Mouse (Mus musculus) liver, adult 2 months (tissue): ENCODE measurements at regions not wholly inside any gene's neighbourhood (a gene's known extent, or its start where the extent isn't known, plus 50 kb on each side); places are given as distances from the start of the nearest gene placed in this dataset.
"Not testable (repeated sequence)": the region's sequence is repeated elsewhere in the genome, so short reads cannot be mapped to it uniquely, and the experiment has no call there.

ENCODE experiments used
- DNase-seq: peaks from one replicate; pipeline ENCODE4 v3.0.0-alpha.2; 2011; ENCODE audit warnings: low read depth, low spot score; ENCODE audit errors: extremely low read depth
- H3K27ac ChIP-seq: fragments of 200-500 bp; replicated peaks from 2 replicates; pipeline ENCODE4 v1.5.1; 2012; ENCODE audit warnings: low read depth, mild to moderate bottlenecking, control low read depth, inconsistent platforms, low read length; ENCODE audit not compliant: insufficient read depth
- H3K27me3 ChIP-seq: fragments of 200-500 bp; 2 replicates; pipeline ENCODE4 v1.6.1; 2012; ENCODE audit warnings: mild to moderate bottlenecking, moderate library complexity, low read length, inconsistent platforms; ENCODE audit not compliant: control insufficient read depth, insufficient read depth
- H3K36me3 ChIP-seq: fragments of 200-500 bp; 2 replicates; pipeline ENCODE4 v1.6.1; 2012; ENCODE audit warnings: low read length, inconsistent platforms; ENCODE audit not compliant: control insufficient read depth, insufficient read depth
- H3K4me1 ChIP-seq: fragments of 200-500 bp; 2 replicates; pipeline ENCODE4 v1.6.1; 2011; ENCODE audit warnings: low read length; ENCODE audit not compliant: control insufficient read depth, insufficient read depth
- H3K4me3 ChIP-seq: fragments of 200-500 bp; 2 replicates; pipeline ENCODE4 v1.5.1; 2011; ENCODE audit warnings: low read depth, mild to moderate bottlenecking, control low read depth, low read length, moderate library complexity; ENCODE audit not compliant: insufficient read depth
- H3K79me2 ChIP-seq: fragments of 200-500 bp; 2 replicates; pipeline ENCODE4 v1.6.1; 2012; ENCODE audit warnings: inconsistent platforms, mild to moderate bottlenecking, low read length, moderate library complexity; ENCODE audit not compliant: control insufficient read depth, insufficient read depth
- H3K9ac ChIP-seq: fragments of 200-500 bp; 2 replicates; pipeline ENCODE4 v1.6.1; 2012; ENCODE audit warnings: low read depth, mild to moderate bottlenecking, control low read depth, inconsistent platforms, low read length
- CTCF ChIP-seq: fragments of 200-500 bp; IDR thresholded peaks from 2 replicates; pipeline ENCODE4 v1.5.1; 2011; ENCODE audit warnings: low read depth, low read length, control low read depth
- POLR2A ChIP-seq: fragments of 200-500 bp; IDR thresholded peaks from 2 replicates; pipeline ENCODE4 v1.6.1; 2011; ENCODE audit warnings: low read length, control low read depth; ENCODE audit not compliant: insufficient read depth; ENCODE audit errors: extremely low read depth
- WGBS: fragments of 180-500 bp; shearing (Covaris S2); methylation state at CpG from one replicate; pipeline ENCODE4 v1.1.7; 2018; 5-methylcytosine and 5-hydroxymethylcytosine counted together

- 66% methylated on average over 2 of the region's 2 CpGs for WGBS
These were observed 88.3 kb upstream of the Tmem28 start for GRCm38 (mm10) chrX:99732526-99732925.

DNA sequence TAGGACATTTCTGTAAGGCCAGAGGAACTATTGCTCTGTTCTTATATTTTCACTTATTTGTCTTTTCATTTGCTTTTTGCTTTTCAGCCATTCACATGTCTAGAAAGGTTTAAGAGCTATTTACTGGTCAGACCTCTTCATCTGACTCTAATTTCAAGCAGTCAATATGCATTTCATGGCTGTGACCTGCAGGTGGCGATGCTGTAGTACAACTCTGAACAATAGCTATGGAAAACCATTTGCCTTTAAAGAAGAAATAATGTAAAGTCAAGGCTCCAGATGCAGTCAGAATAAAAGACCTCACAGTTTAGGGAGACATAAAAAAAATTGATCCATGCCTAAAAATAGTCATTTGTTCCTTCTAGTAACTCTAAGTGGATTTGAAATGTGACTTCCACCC, 95.7 kb upstream of the Tmem28 start:
- Histone ChIP-seq H3K27ac (no peak overlapping the region), H3K27me3 (no peaks in the 10 kb centered on the region), H3K4me1 (no peaks in the 10 kb centered on the region), H3K4me3 (no peak overlapping the region), H3K79me2 (no peaks in the 10 kb centered on the region), H3K36me3 (no peaks in the 10 kb centered on the region), H3K9ac (no peak overlapping the region)
- DNase-seq, result peak; percentile 6
- 6% methylated on average over 1 of the region's 1 CpGs for WGBS
- TF ChIP-seq CTCF (no peak), POLR2A (no peak)

More at GRCm38 (mm10) chrX:99732526-99732925, 88.3 kb upstream of the Tmem28 start:
- Histone ChIP-seq H3K27me3 (no peaks in the 10 kb centered on the region), H3K79me2 (no peaks in the 10 kb centered on the region), H3K27ac (no peak overlapping the region), H3K4me3 (no peak overlapping the region), H3K4me1 (no peaks in the 10 kb centered on the region), H3K9ac (no peak overlapping the region), H3K36me3 (no peaks in the 10 kb centered on the region)
- no peak for TF ChIP-seq CTCF
- no peak for TF ChIP-seq POLR2A
- no peak for DNase-seq

DNA sequence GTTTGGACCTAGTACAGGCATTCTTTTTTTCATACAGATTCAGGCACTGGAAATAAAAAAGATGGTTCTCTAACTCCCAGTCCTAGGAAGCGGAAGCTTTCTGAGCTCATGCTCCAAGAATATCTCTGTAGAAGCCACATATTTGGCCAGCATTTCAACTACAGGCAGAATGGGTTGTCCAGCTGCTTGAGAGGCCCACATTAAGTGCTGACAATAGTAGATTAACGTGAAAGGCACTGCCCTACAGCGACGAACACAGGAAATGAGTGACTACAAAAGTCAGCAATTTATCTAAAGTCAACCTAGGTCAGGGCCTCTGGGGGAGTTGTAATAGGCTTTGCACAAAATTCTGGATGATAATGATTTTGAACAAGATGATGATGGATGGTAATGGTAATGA, 125.5 kb upstream of the Tmem28 start:
- Histone ChIP-seq H3K9ac (no peak overlapping the region), H3K4me3 (no peak overlapping the region), H3K36me3 (no peaks in the 10 kb centered on the region), H3K4me1 (no peaks in the 10 kb centered on the region), H3K27me3 (no peaks in the 10 kb centered on the region), H3K27ac (no peak overlapping the region), H3K79me2 (no peaks in the 10 kb centered on the region)
- WGBS, result 56% methylated on average over 4 of the region's 4 CpGs
- TF ChIP-seq POLR2A (no peak), CTCF (no peak)
- peak; percentile 34 for DNase-seq

GRCm38 (mm10) chrX:99690971-99691370, 129.8 kb upstream of the Tmem28 start:
- Histone ChIP-seq H3K27me3 (no peaks in the 10 kb centered on the region), H3K4me3 (no peak overlapping the region), H3K27ac (no peak overlapping the region), H3K79me2 (no peaks in the 10 kb centered on the region), H3K4me1 (no peaks in the 10 kb centered on the region), H3K9ac (no peak overlapping the region), H3K36me3 (no peaks in the 10 kb centered on the region)
- 30% methylated on average over 4 of the region's 4 CpGs for WGBS
- no peak for DNase-seq
- TF ChIP-seq POLR2A, result no peak
- no peak for TF ChIP-seq CTCF

DNA sequence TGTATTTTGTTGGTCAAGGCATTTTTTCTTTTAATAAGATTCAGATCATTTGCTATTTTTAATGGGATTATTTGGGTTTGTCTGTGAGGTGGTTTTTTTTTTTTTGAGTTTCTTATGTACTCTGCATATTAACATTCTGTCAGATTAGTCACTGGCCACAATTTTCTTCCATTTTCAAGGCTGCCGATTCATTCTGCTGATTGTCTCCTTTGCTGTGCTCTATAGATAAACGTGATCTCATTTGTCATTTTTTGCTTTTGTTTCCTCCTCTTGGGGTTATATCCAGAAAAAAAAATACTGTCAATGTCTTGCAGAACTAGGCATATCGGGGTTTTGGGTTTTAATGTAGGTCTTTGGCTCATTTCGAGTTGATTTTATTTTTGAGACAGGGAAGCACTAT, 131.1 kb upstream of the Tmem28 start:
- H3K4me3 ChIP-seq, result no peak overlapping the region
- H3K27ac ChIP-seq, result no peak overlapping the region
- TF ChIP-seq POLR2A, result no peak
- TF ChIP-seq CTCF, result no peak
- no peaks in the 10 kb centered on the region for H3K4me1 ChIP-seq
- no peaks in the 10 kb centered on the region for H3K36me3 ChIP-seq
- no peak overlapping the region for H3K9ac ChIP-seq
- no peak for DNase-seq
- 82% methylated on average over 4 of the region's 4 CpGs for WGBS
- no peaks in the 10 kb centered on the region for H3K79me2 ChIP-seq
- H3K27me3 ChIP-seq, result no peaks in the 10 kb centered on the region

- H3K79me2 ChIP-seq, H3K27ac ChIP-seq, H3K27me3 ChIP-seq, H3K36me3 ChIP-seq, H3K4me3 ChIP-seq, H3K9ac ChIP-seq, H3K4me1 ChIP-seq: not testable (repeated sequence)
- peak; percentile 4 for DNase-seq
These were observed 138.3 kb upstream of the Tmem28 start for GRCm38 (mm10) chrX:99682491-99682890.
